Mouse (Mus musculus) CD4-positive, CD25-positive, alpha-beta regulatory T cell, adult 2 months (primary cell): ENCODE results near the gene Chst8.

Experiments
- DNase-seq: peaks from one replicate; pipeline ENCODE4 v3.0.0-alpha.2; 2012; ENCODE audit warnings: low read depth, low spot score

Gene Chst8

DNA sequence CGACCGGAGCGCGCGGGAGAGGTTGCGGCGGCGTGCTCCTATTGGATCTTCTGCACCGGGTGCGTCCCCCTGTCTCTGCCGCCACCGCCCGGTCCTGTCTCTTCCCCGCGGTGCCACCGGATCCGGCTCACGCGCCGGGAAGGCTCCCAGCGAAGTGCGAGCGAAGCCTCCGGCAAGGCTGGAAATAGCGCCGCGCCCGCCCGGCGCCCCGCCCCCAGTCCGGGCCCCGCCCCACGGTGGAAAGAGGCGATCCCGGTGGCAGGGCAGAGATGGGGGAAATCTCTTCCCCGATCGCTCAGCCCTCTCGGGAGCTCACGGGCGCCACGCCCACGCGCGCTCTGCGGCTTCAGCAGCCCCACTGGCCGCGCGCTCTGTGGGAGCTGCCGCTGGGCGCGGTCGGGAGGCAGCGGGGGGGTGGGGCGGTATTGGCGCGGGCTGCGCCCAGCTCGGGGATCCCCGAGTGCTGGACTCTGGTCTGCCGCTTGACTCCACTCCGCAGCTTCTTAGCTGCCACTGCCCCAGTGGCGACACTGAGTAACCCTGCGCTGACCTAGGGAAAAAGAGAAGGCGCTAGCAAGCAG, at the start of gene Chst8:
TSS of gene Chst8 (minus strand) at position 181 of the 581 bp plus-strand sequence.
- no peak for DNase-seq

DNA sequence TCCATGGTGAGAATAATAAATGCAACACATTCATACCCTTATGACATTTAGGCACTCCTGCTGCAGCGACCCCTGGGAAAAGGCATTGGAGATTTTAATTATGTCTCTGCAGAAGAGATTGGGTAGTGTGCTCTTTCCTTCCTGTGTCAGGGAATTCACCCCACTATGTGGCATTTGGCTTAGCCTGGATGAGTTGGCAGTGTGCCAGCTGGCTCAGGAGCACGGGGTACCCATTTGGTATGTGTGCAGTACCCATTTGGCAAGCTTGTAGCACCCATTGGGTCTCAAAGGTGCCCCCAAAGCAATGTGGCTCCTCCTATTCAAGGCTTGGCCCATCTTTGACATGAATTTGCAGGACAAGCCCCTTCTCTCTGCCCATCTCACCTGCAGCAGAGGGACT, 45.8 kb upstream of the Chst8 start:
- no peak for DNase-seq

DNA sequence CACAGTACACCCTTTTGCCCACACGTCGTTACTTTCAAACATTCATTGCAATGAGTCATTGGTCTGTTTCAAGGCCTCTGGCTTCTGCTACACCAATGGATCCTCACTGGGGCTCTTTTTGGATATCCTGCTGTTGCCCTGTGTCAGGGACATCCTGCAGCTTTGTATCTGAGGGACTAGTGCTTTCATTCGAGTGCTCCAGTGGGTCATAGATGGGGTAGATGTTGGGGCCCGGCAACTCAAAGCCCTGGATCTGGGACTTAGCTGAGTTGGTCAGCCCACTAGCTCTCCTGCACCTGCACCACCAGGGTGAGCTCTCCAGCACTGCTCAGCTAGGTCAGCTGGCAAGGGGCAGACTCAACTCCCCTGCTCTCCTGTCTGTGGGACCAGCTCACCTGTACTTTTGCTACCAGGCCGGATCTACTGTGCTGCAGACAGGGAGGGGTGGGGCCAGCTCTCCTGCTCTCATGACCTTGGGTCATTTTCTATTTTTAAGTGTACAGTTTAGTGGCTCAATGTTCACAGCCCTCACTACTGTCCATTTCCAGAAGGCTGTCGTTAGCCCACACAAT, 42.4 kb upstream of the Chst8 start:
- DNase-seq = no peak

DNA sequence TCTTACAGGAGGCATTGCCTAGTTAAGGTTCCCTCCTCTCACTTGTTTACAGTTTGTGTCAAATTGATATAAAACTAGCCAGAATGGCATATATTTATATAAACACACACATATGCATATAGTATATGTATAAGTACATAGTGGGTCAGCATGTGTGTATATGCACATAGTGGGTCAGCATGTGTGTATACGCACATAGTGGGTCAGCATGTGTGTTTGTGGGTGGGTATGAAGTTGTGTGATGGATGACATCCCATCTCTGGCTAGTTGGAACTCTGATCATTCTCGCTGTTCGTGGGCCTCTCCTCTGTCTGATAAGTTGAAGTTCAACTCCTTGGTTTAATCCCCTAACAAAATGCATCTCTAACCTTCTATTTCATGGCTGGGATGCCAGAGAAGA, 40.9 kb upstream of the Chst8 start:
- DNase-seq = no peak

DNA sequence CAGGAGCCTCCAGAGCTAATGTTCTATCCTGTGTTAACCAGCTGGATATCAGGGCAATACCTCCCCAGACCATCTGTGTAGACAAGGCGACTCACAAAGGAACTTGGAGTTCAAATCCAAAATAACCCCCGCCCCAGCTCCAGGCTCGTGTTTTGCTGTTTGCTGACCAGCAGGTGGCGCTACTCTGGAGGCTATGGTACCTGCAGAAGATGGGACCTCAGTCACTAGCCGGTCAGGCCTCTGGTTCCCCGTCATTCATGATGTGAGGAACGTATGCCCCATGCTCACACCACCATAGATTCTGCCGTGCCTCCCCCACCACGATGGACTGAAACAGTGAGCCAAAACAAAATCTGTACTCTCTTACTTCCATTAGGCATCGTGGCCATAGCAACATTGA, 37.1 kb upstream of the Chst8 start:
- peak; percentile 30 for DNase-seq

DNA sequence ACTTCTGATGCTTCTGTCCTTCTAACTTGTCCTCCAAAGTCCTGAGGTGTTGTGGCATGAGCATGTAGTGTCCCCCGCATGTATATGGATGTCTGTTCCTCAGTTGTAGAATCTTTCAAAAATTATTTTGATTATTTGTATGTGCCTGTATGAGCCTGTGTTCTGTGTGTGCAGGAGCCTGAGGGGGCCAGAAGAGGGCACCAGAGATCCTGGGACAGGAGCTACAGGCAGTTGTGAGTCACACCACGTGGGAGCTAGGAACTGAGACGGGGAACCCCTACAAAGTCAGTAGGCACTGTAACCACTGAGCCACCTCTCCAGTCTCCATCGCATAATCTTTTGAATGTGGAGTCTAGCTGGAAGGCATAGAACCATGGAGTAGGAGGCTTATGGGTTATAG, 36.3 kb upstream of the Chst8 start:
- DNase-seq = no peak

DNA sequence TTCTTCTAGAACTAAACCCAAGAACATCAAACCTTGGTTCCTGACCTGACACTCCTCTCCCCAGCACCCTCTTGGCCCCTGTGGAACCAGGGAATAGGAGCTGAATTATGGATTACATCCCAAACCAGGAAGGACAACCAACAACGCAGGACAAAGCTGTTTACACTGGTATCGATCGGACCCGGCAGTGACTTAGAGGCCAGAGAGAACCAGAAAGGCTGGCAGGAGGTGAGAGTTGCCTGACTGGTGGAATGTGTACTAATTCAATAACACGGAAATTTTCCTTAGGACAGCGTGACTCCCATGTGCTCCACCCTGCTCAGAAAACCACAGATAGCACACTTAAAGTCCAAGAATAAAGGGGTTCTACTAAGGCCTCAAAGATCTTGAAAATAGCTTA, 35.4 kb upstream of the Chst8 start:
- no peak for DNase-seq

DNA sequence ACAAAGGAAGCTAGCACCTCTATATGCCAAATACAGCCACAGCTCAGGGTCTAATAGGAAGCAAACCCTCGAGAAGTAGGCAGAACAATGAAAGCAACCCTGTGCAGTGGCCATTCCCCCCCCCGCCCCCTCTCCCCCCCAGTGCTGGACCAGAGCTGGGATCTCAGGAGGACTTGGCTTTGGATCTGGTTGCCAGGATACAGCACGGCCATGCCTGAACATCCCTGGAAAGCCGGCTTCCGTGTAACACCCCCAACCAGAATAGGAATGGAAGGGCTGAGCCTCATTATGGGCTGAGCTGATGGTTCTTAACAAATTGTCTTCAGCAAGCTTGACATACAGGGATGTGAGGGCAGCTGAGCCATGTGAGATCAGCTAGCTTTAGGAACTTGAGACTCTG, 34.9 kb upstream of the Chst8 start:
- no peak for DNase-seq

DNA sequence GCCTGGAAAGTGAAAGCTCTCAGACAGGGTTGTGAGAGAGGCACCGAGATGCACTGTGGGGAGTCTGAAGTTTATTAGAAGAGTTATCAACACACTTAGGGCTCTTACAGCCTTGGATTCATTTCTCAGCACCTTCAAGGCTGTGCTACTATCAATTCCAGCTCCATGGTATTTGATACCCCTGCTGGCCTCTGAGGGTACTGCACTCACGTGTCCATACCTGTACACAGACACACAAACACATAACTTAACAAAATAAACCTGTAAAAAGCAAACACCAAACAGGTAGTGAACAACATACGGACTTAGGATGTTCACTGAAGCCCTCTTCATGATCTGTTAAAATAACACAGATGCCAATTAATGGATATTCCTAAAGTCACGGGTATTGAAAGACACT, 26.2 kb upstream of the Chst8 start:
- peak; percentile 3 for DNase-seq

DNA sequence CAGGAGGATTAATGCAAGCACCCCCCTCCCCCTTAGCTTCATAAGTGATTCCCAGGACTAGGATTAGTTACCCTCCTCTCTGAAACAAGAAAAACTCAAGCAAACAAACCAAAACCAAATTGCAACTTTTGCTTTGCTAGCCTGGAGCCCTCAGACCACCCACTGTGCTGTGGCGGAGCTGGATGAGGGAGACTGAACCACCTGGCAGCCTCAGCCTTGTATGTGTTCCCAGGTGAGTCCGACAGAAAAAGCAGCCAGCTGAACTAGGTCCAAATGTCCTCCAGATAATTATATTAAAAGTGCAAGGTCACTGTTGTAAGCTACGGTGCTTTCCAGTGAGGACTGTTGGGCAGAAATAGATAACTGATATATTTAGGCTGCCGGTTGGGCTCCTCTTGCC, 25.7 kb upstream of the Chst8 start:
- no peak for DNase-seq

DNA sequence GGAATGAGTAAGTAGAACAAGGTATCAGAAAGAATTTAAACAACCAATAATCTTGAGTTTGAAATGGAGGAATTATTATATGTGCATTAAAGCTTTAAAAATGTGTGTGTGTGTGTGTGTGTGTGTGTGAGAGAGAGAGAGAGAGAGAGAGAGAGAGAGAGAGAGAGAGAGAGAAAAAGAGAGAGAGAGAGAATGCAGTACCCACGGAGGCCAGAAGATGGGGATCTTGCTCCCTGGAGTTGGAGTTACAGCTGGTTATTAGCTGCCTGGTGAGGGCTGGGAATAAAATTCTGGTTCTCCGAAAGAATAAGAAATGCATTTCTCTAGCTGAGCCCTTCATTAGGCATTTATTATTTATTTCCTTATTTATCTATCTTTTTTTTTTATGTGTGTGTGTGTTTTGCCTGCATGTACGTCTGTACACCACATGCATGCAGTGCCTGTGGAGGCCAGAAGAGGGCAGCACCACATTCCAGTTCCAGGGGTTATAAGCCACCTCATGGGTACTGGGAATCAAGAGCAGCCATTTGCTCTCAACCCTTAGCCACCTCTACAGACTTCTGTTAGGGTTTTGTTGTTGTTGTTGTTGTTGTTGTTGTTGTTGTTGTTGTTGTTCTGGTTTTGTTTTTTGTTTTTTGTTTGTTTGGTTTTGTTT, 13.9 kb upstream of the Chst8 start:
- DNase-seq = peak; percentile 25

DNA sequence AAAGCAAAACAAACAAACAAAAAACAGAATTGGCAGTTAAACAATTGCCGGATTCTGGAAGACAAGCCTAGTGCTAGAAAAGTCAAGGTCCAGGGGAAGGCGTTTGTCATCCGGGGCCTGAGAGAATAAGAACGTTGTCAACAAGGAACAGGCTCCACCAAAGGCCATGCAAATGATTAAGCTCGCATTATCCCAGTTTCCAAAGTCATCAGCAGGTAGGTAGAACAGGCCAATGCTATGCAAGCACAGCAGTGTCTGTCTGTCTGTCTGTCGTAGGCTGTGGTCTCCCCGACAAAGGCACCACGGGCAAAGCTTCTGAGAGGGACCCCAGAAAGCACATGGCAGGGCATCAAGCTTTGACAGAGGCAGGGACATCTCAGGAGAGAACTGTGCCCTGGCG, 9.1 kb upstream of the Chst8 start:
- DNase-seq = no peak

DNA sequence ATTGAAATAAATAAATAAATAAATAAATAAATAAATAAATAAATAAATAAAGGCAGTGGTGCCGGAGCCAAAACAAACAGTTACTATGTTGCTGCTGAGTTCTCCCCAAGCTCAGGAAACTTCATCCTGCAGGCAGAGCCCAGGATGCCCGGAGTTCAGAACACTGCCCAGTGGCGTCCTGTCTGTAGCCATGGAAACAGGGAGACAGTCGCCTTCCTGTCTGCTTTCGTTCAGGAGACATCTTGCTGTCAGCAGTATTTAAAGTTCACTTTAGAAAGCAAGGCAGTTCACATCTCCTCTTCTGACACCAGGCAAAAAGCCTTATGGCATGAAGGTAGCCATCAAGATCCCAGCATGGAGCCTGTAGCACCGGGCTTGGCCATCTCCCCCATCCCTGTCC, 8.0 kb upstream of the Chst8 start:
- DNase-seq = no peak

DNA sequence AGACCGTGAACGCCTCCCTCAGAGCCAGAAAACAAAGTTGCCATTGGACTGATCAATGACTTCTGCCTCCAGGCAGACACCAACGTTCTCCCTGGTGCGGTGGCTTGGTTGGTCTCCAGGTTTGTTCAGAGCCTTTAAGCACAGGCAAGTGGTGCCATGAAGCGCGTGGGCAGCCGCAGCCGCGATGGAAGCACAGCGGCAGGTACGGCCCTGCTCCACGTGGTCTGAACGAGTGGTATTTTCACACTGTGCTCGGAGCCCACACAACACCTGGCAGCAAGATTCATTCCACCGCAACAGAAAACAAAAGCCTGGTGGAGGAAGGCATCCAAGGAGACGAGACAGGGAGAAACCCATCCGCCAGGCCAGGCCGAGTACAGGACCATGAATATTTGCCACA, 7.3 kb upstream of the Chst8 start:
- no peak for DNase-seq

DNA sequence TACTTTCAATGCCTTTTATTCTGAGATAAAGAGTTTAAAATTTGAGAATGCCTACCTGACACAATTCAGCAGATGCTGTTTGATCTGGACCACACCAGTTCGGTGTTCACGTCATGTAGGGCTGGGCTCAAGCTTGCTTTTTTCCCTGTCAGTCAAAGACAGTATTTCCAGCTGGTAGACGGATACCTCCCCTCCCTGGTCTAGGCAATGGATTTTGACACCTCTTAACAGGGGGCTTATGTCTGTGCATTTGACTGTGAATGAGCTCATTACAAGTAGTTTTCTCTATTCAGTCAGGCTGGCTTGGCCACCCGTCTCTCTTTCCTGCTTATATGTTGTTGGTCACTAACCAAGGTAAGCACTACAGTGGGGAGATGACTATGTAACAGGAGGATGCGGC, 6.1 kb upstream of the Chst8 start:
- DNase-seq = no peak

DNA sequence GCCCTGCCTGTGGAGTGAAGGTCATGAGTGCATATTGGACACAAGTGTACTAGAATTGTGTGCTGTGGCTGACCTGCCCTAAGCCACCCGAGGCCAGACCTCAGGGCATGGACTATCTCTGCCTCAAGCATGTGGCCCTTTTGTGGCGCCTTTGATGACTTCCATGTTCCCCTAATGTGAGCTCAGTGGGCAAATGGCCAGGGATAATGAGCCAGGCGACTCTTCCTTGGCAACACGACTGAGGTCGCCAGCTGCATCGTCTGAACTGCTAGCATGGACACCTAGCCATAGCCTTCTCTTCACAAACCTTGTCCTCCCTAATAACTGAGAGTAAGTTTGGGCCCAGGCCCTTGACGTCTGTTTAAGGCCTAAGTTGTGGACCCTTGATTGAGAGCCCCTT, 4.5 kb upstream of the Chst8 start:
- no peak for DNase-seq

DNA sequence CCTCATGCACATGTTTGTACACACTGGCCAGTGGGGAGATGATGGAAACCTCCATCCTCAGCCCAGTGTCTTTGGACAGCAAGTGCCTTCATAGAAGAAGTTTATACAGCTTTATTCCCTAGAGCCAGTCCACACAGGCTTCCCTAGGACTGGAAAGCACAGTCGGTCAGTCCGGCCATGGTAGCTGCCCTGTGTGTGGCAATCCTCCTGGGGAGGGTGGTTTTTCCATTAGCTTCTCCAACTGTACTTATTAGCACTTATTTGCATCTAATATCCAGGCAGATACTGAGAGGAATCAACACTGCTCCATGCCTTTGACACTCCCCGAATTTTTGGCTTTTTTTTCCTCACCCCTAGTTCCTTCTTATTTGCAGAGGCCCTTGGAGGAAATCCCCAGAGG, 2.3 kb upstream of the Chst8 start:
- DNase-seq = no peak

DNA sequence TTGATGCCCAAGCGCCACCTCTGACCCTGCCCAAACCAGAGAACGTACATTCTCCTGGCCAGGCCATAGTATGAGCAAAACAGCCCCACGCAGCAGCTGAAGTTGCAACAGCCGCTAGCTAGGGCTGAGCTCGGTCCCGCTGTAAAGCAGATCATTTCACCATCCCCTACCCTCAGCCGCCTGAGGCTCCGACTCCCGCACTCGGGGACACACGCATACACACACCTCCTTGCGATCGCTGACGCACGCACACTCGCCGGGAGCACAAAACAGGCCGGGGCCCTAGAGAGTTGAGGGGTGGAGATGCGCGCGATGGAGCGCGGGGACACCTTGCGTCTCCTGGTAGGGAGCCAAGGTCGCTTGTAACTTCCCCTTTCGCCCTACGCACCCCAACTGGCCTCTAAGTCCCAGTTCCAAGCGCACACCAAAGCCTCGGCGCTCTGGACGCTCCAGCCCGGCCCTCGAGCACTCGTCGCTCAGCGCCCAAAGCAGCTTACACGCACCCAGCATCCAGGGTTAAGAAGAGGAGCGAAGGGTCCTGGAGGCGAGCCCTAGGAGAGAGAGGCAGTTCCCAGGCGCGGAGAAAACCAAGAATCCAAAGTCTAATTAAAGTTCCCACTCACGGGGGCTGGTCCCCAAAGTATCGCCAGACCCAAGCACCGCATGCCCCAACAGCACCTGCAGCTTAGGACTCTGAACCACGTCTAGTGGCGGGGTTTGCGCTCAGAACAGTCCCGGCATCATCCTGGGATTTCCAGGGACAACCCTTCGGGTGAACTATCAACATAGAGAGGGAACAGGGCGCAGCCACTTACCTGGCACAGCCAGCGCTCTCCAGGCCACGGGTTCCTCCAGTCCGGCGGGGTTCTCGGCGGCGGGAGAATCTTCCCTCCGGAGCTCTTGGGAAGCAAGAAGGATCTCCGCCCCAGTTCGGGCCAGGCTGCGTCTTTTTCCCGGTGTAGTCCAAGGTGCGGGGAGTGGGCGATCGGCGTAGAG, 682 bp downstream of the Chst8 start:
- DNase-seq = no peak

DNA sequence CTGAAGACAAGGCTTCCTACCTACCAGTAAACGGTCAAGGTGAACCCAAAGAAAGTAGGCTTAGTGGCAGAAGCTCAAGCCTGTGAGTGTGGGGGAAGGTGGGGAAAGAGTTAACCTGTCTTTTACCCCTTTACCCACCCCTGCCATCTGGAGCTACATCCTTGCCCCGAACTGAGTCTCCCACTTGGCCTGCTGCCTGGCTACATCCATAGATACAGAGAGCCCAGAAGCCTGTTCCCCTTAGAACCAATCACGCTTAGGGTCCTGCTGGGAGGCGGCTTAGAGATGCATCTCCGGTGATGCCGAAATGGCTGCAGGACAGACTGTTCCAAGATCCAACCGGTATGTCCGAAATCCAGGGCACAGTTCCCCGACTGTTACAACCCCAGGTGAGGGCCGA, 1.5 kb downstream of the Chst8 start:
- no peak for DNase-seq

DNA sequence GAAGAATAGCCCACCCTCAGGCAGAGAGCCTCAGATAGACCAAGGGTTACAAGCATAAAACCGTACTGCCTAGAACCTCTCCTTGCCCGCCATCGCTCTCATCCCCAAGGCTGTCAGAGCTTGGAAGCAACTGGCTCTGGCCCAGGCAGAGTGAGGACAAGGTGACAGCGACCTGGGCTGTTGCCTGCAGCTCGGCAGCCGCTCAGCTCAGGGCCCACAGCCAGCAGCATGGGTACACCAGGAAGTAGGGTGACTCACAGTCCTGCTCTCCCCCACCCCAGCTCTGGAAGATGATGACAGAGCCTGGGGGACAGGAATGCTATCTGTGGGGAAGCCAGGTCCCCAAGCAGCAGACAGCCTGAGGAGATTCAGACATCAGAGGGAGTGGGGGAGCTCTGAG, 6.2 kb downstream of the Chst8 start:
- DNase-seq = no peak

DNA sequence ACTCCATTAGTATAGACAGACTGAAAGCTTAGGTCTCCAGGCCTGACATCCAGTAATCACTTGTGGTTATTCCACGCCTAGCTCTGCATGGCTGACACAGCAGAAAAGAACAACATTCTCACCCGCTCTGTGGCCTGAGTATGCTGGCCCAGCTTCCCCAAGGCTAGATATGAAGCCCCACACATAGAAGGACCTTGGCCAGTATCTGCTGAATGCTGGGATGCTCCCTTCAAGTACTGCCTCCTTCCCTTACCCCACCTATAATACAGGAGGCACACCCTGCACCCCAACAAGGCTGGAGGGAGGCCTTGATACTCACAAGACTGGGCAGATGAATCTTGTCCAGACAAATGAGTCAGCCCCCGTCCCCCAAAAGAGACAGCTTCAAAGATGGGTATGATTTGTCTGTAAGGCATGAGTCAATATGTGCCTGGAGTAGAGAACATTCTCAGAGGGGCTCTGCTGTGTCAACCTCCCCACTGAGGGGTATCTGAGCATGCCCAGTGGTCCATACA, 6.8 kb downstream of the Chst8 start:
- DNase-seq = no peak

DNA sequence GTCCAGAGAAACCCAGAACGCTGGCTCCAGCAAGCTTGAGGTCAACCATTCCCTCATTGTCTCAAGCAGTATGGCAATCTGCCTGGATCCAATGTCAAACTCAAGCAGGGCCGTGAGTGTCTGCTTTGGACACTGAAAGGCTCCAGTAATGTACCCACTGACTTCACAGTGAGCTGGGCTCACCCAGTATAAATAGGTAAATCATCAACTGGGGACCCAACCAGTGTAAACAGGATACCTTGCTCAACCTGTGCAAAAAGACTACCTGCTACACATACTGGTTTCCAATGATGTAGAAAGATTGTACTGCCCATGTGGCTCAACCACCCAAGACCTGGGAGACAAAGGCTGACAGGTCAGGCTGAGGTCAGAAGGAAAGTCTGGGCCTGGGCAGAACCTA, 7.5 kb downstream of the Chst8 start:
- no peak for DNase-seq
